ENCODE assay signal across 15 mouse cellular contexts in the genomic region with DNA sequence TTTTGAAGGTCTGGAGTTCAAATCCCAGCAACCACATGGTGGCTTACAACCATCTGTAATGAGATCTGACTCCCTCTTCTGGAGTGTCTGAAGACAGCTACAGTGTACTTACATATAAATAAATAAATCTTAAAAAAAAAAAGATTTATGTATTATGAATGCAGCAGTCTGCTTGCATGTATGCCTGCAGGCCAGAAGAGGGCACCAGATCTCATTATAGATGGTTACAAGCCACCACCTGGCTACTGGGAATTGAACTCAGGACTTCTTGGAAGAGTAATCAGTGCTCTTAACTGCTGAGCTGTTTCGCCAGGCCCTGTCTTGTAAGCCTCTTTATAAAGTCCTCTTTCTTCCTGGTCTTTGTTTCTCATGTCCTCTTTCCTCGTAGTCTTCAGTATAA. TPM values are rescaled to one million over a fixed set of nuclear protein-coding genes. Genes with fewer than 3 reads are reported as not detected.
"Had no signal": no experiment of that assay in that cellular context is flagged by ENCODE, and none has a peak within 500 bp of the region (broad histone marks: within the 10 kb centered on the region; RNA-seq: fewer than 3 reads in every experiment).

No protein-coding gene starts in this region.

RNA-seq across cellular contexts. Expression of a gene that starts 5.7 kb away (rescaled TPM):
- total RNA-seq: layer of hippocampus, postnatal 25 days; left cerebral cortex, adult 8-10 months; left cerebral cortex, postnatal 25 days had no signal
- polyA plus RNA-seq: limb, embryonic 11.5 days; liver, embryonic 13.5 days; macrophage; midbrain, embryonic 11.5 days; neural tube, embryonic 13.5 days had no signal

RNA-seq across cellular contexts. Expression of a gene that starts 16.7 kb away (rescaled TPM):
- total RNA-seq: layer of hippocampus, postnatal 25 days; left cerebral cortex, adult 8-10 months; left cerebral cortex, postnatal 25 days had no signal
- polyA plus RNA-seq: large intestine, adult 2 months; limb, embryonic 11.5 days; limb, embryonic 15.5 days; liver, embryonic 13.5 days; lung, adult 2 months; macrophage; midbrain, embryonic 11.5 days; midbrain, embryonic 15.5 days; neural tube, embryonic 13.5 days; stomach, embryonic 14.5 days; thymus, adult 2 months; urinary bladder, adult 2 months had no signal
